Mouse (Mus musculus): ENCODE measurements around the gene Cabp2.
"Not testable (repeated sequence)": the region's sequence is repeated elsewhere in the genome, so short reads cannot be mapped to it uniquely, and the experiment has no call there.

Gene Cabp2

GRCm38 (mm10) chr19:4103792-4104191, 22.4 kb downstream of the Cabp2 start:
- DNase-seq = no peak

- no peak for DNase-seq
These were observed 23.4 kb downstream of the Cabp2 start for GRCm38 (mm10) chr19:4104675-4105194.

GRCm38 (mm10) chr19:4106654-4107053, 25.3 kb downstream of the Cabp2 start:
- DNase-seq = no peak

- DNase-seq = no peak
These were observed 27.2 kb downstream of the Cabp2 start for GRCm38 (mm10) chr19:4108535-4108934.

- DNase-seq = no peak
These were observed 30.9 kb downstream of the Cabp2 start for GRCm38 (mm10) chr19:4112063-4112960.

GRCm38 (mm10) chr19:4113186-4113805, 31.9 kb downstream of the Cabp2 start:
- peak; percentile 65 for DNase-seq

GRCm38 (mm10) chr19:4113806-4114230, 32.4 kb downstream of the Cabp2 start:
- no peak for DNase-seq

- DNase-seq = no peak
These were observed 33.2 kb downstream of the Cabp2 start for GRCm38 (mm10) chr19:4114551-4114950.

GRCm38 (mm10) chr19:4115144-4115543, 33.8 kb downstream of the Cabp2 start:
- DNase-seq = no peak

- DNase-seq = no peak
These were observed 34.4 kb downstream of the Cabp2 start for GRCm38 (mm10) chr19:4115816-4116215.

- no peak for DNase-seq
These were observed 35.6 kb downstream of the Cabp2 start for GRCm38 (mm10) chr19:4117006-4117405.

GRCm38 (mm10) chr19:4118350-4118749, 37.0 kb downstream of the Cabp2 start:
- DNase-seq = no peak

- no peak for DNase-seq
These were observed 38.5 kb downstream of the Cabp2 start for GRCm38 (mm10) chr19:4119716-4120487.

- DNase-seq = no peak
These were observed 39.1 kb downstream of the Cabp2 start for GRCm38 (mm10) chr19:4120496-4120895.

- DNase-seq = peak; percentile 97
These were observed 39.9 kb downstream of the Cabp2 start for GRCm38 (mm10) chr19:4121097-4121805.

- DNase-seq = not testable (repeated sequence)
These were observed 40.5 kb downstream of the Cabp2 start for GRCm38 (mm10) chr19:4121896-4122295.

GRCm38 (mm10) chr19:4122411-4123370, 41.3 kb downstream of the Cabp2 start:
- no peak for DNase-seq

GRCm38 (mm10) chr19:4124432-4124831, 43.1 kb downstream of the Cabp2 start:
- no peak for DNase-seq

- DNase-seq = peak; percentile 30
These were observed 43.9 kb downstream of the Cabp2 start for GRCm38 (mm10) chr19:4125268-4125667.

GRCm38 (mm10) chr19:4125741-4126696, 44.6 kb downstream of the Cabp2 start, which contains the start of gene Aip:
TSS of gene Aip (minus strand) at chr19:4125858.
- peak; percentile 98 for DNase-seq
